Mouse (Mus musculus) left cerebral cortex, adult 18-20 months (tissue): ENCODE measurements around the gene Spry2. TPM values are rescaled to one million over a fixed set of nuclear protein-coding genes. Genes with fewer than 3 reads are reported as not detected.

ENCODE experiments used
- total RNA-seq, 2 experiments: library from RNA; stranded (reverse); gene quantifications; 2 replicates each; pipeline ENCODE4 v1.2.3; 2021

The Spry2 gene
- total RNA-seq, 2 experiments from 2014 or later = 101 to 110 TPM

Other genes starting within 250 kb of the Spry2 start
- not detected for gene Trim52, start 209.4 kb upstream of the Spry2 start, total RNA-seq